Mouse (Mus musculus) heart, embryonic 15.5 days (tissue): ENCODE data around the gene Slf2. TPM values are rescaled to one million over a fixed set of nuclear protein-coding genes. Genes with fewer than 3 reads are reported as not detected.

Source experiments
- ATAC-seq: fragments of 200-750 bp; cut with Nextera tagmentation; replicated peaks from 2 replicates; pipeline ENCODE4 v1.8.0; 2017; ENCODE audit warnings: low read depth, moderate TSS enrichment; ENCODE audit not compliant: insufficient number of reproducible peaks, insufficient read depth, low FRiP score
- H3K27ac ChIP-seq: fragments of 300-500 bp; sonication (generic); 2 replicates; pipeline ENCODE4 v1.5.1; 2015; ENCODE audit warnings: mild to moderate bottlenecking, inconsistent platforms
- H3K27me3 ChIP-seq: fragments of 300-500 bp; sonication (generic); 2 replicates; pipeline ENCODE4 v1.6.1; 2015; ENCODE audit warnings: inconsistent platforms
- H3K36me3 ChIP-seq: fragments of 300-500 bp; sonication (generic); 2 replicates; pipeline ENCODE4 v1.6.1; 2015; ENCODE audit warnings: mild to moderate bottlenecking, inconsistent platforms
- H3K4me1 ChIP-seq: fragments of 300-500 bp; sonication (generic); replicated peaks from 2 replicates; pipeline ENCODE4 v1.6.1; 2015; ENCODE audit warnings: inconsistent platforms
- H3K4me2 ChIP-seq: fragments of 300-500 bp; sonication (generic); 2 replicates; pipeline ENCODE4 v1.6.1; 2015; ENCODE audit warnings: inconsistent platforms, mild to moderate bottlenecking, moderate library complexity
- H3K4me3 ChIP-seq: fragments of 300-500 bp; sonication (generic); 2 replicates; pipeline ENCODE4 v1.5.1; 2015; ENCODE audit warnings: mild to moderate bottlenecking, inconsistent platforms
- H3K9ac ChIP-seq: fragments of 300-500 bp; sonication (generic); 2 replicates; pipeline ENCODE4 v1.6.1; 2015; ENCODE audit warnings: mild to moderate bottlenecking, inconsistent platforms
- H3K9me3 ChIP-seq: fragments of 300-500 bp; sonication (generic); replicated peaks from 2 replicates; pipeline ENCODE4 v1.6.1; 2016; ENCODE audit warnings: inconsistent platforms
- WGBS: fragments of 180-500 bp; shearing (Covaris S2); methylation state at CpG from one replicate; pipeline ENCODE4 v1.1.7; 2015; ENCODE audit warnings: mixed read lengths; 5-methylcytosine and 5-hydroxymethylcytosine counted together
- polyA plus RNA-seq: library from polyadenylated mRNA; unstranded; fragments of >200 nt; fragmentation: Nextera tagmentation; extraction: Ambion mirVana; gene quantifications from 2 replicates; pipeline ENCODE4 v1.2.1, GENCODE M21; 2015

Slf2 gene
- polyA plus RNA-seq, 1 experiment from 2014 or later, result 28.1 TPM

GRCm38 (mm10) chr19:45013581-45014225 lies 82.8 kb downstream of the Slf2 start:
- 60% methylated on average over 6 of the region's 6 CpGs for WGBS
- Histone ChIP-seq H3K4me2 (peak overlapping the region; percentile 80; the same call in 1 of the 2 replicates), H3K4me1 (peaks cover 30% of the 10 kb centered on the region), H3K9me3 (no peaks in the 10 kb centered on the region), H3K4me3 (no peak overlapping the region), H3K9ac (no peak overlapping the region), H3K27me3 (no peaks in the 10 kb centered on the region), H3K27ac (peak overlapping the region; percentile 99), H3K36me3 (peaks cover 30% of the 10 kb centered on the region)
- no peak for ATAC-seq

- peak within 1 kb of the TSS; percentile 80 for H3K4me2 ChIP-seq
- peak within 1 kb of the TSS; percentile 82 for H3K4me3 ChIP-seq
- H3K36me3 ChIP-seq, result peaks cover 30% of the 10 kb centered on the region
- no peaks in the 10 kb centered on the region for H3K27me3 ChIP-seq
- ATAC-seq, result no peak
- H3K4me1 ChIP-seq, result peaks cover 35% of the 10 kb centered on the region
- peak within 1 kb of the TSS; percentile 81 for H3K9ac ChIP-seq
- peak within 1 kb of the TSS; percentile 99 for H3K27ac ChIP-seq
- no peaks in the 10 kb centered on the region for H3K9me3 ChIP-seq
- 7% methylated on average over 10 of the region's 10 CpGs for WGBS
These were observed 83.5 kb downstream of the Slf2 start, which contains the start of gene Lzts2 for GRCm38 (mm10) chr19:45014335-45014971. TSS of gene Lzts2 (plus strand) at chr19:45014414.

- Histone ChIP-seq H3K9me3 (no peaks in the 10 kb centered on the region), H3K4me2 (peak overlapping the region; percentile 80), H3K27me3 (no peaks in the 10 kb centered on the region), H3K4me1 (peaks cover 40% of the 10 kb centered on the region), H3K27ac (peak overlapping the region; percentile 99), H3K36me3 (peaks cover 26% of the 10 kb centered on the region), H3K9ac (peak overlapping the region; percentile 81), H3K4me3 (peak overlapping the region; percentile 82)
- peak; percentile 23 for ATAC-seq
- WGBS, result under 1% methylated on average over 25 of the region's 25 CpGs
These were observed 84.0 kb downstream of the Slf2 start for GRCm38 (mm10) chr19:45014981-45015402.

GRCm38 (mm10) chr19:45015518-45016281 lies 84.7 kb downstream of the Slf2 start:
- Histone ChIP-seq H3K4me2 (peak overlapping the region; percentile 80), H3K9me3 (no peaks in the 10 kb centered on the region), H3K36me3 (peaks cover 19% of the 10 kb centered on the region), H3K27ac (peak overlapping the region; percentile 99), H3K4me1 (peaks cover 47% of the 10 kb centered on the region), H3K4me3 (peak overlapping the region; percentile 82), H3K27me3 (no peaks in the 10 kb centered on the region), H3K9ac (peak overlapping the region; percentile 81)
- ATAC-seq, result no peak
- under 1% methylated on average over 34 of the region's 34 CpGs for WGBS

GRCm38 (mm10) chr19:45016341-45017215 lies 85.6 kb downstream of the Slf2 start:
- Histone ChIP-seq H3K9ac (peak overlapping the region; percentile 81), H3K27me3 (no peaks in the 10 kb centered on the region), H3K4me1 (peaks cover 56% of the 10 kb centered on the region), H3K36me3 (peaks cover 13% of the 10 kb centered on the region; the same call in 1 of the 2 replicates), H3K4me3 (peak overlapping the region; percentile 82), H3K4me2 (peak overlapping the region; percentile 80), H3K27ac (peak overlapping the region; percentile 99), H3K9me3 (no peaks in the 10 kb centered on the region)
- WGBS, result 0% methylated on average over 17 of the region's 18 CpGs
- peak; percentile 31 for ATAC-seq

- H3K27me3 ChIP-seq, result no peaks in the 10 kb centered on the region
- WGBS, result under 1% methylated on average over 27 of the region's 27 CpGs
- H3K36me3 ChIP-seq, result peaks cover 13% of the 10 kb centered on the region; the same call in 1 of the 2 replicates
- H3K9ac ChIP-seq, result peak overlapping the region; percentile 81
- H3K4me2 ChIP-seq, result peak overlapping the region; percentile 80
- H3K9me3 ChIP-seq, result no peaks in the 10 kb centered on the region
- H3K4me1 ChIP-seq, result peaks cover 61% of the 10 kb centered on the region
- peak overlapping the region; percentile 82 for H3K4me3 ChIP-seq
- ATAC-seq, result peak; percentile 59
- H3K27ac ChIP-seq, result peak overlapping the region; percentile 99
These were observed 86.3 kb downstream of the Slf2 start for GRCm38 (mm10) chr19:45017216-45017771.

GRCm38 (mm10) chr19:45017909-45018308 lies 87.0 kb downstream of the Slf2 start:
- peak; percentile 78 for ATAC-seq
- Histone ChIP-seq H3K4me1 (peaks cover 59% of the 10 kb centered on the region), H3K4me3 (peak overlapping the region; percentile 82), H3K9me3 (no peaks in the 10 kb centered on the region), H3K4me2 (peak overlapping the region; percentile 80), H3K27ac (peak overlapping the region; percentile 99), H3K27me3 (no peaks in the 10 kb centered on the region), H3K36me3 (peaks cover 16% of the 10 kb centered on the region; the same call in 1 of the 2 replicates), H3K9ac (peak overlapping the region; percentile 81)
- WGBS, result under 1% methylated on average over 32 of the region's 48 CpGs

- Histone ChIP-seq H3K4me3 (peak overlapping the region; percentile 82), H3K9ac (peak overlapping the region; percentile 81), H3K9me3 (no peaks in the 10 kb centered on the region), H3K4me1 (peaks cover 58% of the 10 kb centered on the region), H3K27ac (peak overlapping the region; percentile 99), H3K36me3 (peaks cover 16% of the 10 kb centered on the region; the same call in 1 of the 2 replicates), H3K4me2 (peak overlapping the region; percentile 80), H3K27me3 (no peaks in the 10 kb centered on the region)
- 6% methylated on average over 11 of the region's 13 CpGs for WGBS
- ATAC-seq, result no peak
These were observed 87.4 kb downstream of the Slf2 start for GRCm38 (mm10) chr19:45018351-45018831.

GRCm38 (mm10) chr19:45020348-45020747 lies 89.4 kb downstream of the Slf2 start:
- Histone ChIP-seq H3K27ac (peak overlapping the region; percentile 53), H3K4me3 (peak overlapping the region; percentile 15; the same call in 1 of the 2 replicates)
- WGBS, result 49% methylated on average over 6 of the region's 6 CpGs

GRCm38 (mm10) chr19:45021362-45021761 lies 90.4 kb downstream of the Slf2 start:
- Histone ChIP-seq H3K4me1 (peaks cover 49% of the 10 kb centered on the region), H3K4me3 (0 out of 2 replicates have a peak overlapping the region, but pooled peaks have one; percentile 7), H3K9me3 (no peaks in the 10 kb centered on the region), H3K27ac (no peak overlapping the region), H3K4me2 (peak overlapping the region; percentile 48; the same call in 1 of the 2 replicates), H3K9ac (peak overlapping the region; percentile 36; the same call in 1 of the 2 replicates), H3K27me3 (no peaks in the 10 kb centered on the region), H3K36me3 (peaks cover 43% of the 10 kb centered on the region)
- no peak for ATAC-seq
- 79% methylated on average over 15 of the region's 15 CpGs for WGBS

More at GRCm38 (mm10) chr19:45020348-45020747, 89.4 kb downstream of the Slf2 start:
- H3K27me3 ChIP-seq, result no peaks in the 10 kb centered on the region
- peak overlapping the region; percentile 48 for H3K4me2 ChIP-seq
- no peaks in the 10 kb centered on the region for H3K9me3 ChIP-seq
- ATAC-seq, result no peak
- H3K36me3 ChIP-seq, result peaks cover 33% of the 10 kb centered on the region
- H3K9ac ChIP-seq, result no peak overlapping the region
- H3K4me1 ChIP-seq, result peaks cover 49% of the 10 kb centered on the region
